Mouse (Mus musculus) effector memory CD4-positive, alpha-beta T cell, adult 7 months (primary cell): ENCODE data around the gene Serpine1. TPM values are rescaled to one million over a fixed set of nuclear protein-coding genes. Genes with fewer than 3 reads are reported as not detected.

Experiments used
- polyA plus RNA-seq: library from polyadenylated mRNA; unstranded; fragments of 100-300 nt; shearing (Covaris generic); gene quantifications from one replicate; pipeline ENCODE4 v1.2.1, GENCODE M21; 2017

Serpine1 gene
- polyA plus RNA-seq = not detected

DNA sequence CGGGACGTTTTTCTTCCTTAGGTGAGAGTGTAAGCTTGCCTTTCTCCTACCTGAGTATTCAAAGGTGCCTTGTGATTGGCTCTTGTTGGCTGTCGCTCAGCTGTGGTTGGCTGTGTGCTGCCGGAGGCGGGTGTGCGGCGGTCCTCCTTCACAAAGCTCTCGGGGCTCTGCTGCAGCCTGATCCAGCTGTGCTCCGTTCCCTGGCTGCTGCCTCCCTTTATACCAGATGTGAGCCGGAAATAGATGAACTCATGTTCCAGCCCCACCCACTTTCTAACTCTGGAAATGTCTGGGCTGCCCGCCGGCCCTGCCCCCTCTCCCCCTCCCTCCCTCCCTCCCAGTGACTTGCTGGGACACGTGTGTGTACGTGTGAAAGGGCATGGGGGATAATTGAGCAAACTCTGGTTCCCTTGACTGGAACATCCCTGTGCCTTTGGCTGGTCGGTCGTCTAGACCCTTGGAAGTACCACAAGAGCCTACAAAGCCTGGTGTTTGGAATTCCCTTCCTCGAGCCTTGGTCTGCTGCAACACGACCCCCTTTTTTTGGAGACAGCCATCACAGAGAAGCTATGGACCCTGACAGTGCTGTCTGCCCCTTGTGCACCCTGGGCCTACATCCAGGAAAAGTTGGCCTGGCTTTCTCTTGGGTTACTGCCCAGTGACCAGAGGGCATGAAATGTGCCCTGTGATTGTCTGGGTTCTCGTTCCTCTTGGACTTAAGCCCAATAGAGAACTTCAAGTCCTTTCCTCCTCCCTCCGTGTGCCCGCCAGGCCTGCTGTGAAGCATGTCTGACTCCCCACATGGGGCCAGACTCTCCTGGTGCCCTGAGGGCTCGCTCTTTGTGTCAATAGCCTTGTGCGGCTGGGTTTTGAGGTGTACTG, at the start of gene Serpine1:
TSS of gene Serpine1 (minus strand) at position 190 of the 882 bp plus-strand sequence.

DNA sequence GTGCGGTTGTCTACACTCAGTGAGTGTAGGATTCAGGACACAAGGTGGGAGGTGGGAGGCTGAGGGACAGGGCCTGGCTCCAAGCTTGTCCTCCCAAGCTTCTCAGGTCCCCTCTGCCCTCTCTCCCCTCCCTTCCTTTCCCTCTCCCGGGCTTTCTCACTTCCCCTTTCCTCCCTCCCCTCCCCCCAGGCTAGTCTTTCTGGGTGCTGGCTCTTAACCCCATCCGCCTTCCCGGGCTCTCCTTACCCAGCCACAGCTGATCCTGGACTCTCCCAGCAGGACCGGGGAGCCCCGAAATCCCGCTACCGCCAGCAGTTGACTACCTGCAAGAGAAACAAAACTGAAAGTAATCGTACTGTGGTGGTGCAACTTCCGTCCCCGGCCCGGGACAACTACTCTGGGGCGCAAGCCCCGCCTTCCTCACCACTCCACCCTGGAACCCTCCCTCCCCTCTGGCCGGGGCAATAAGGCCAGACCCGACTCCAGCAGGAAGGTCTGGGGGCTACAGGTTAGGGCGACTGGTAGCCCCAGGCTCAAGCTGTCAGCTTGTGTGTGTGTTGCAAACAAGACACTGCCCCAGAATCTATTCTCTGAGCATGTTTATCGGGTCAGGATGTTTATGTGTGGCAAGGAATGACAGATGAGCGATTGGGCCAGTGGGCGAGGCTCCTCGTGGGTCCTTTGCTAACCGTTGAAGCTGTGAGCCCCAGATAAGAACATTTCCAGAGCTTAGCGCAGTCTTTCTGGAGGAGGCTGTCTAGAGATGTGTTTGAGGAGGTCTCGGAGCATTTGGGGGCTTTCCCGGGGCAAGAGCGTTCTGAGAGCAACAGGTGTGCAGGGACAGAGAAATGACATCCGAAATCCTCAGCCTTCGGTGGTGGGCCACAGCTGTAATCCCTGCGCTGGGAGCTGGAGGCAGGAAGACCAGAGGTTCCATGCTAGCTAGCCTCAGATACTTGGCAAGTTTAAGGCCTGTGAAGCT, 44.1 kb upstream of the Serpine1 start, which contains the start of gene Trim56:
TSS of gene Trim56 (minus strand) at position 344 of the 982 bp plus-strand sequence.

DNA sequence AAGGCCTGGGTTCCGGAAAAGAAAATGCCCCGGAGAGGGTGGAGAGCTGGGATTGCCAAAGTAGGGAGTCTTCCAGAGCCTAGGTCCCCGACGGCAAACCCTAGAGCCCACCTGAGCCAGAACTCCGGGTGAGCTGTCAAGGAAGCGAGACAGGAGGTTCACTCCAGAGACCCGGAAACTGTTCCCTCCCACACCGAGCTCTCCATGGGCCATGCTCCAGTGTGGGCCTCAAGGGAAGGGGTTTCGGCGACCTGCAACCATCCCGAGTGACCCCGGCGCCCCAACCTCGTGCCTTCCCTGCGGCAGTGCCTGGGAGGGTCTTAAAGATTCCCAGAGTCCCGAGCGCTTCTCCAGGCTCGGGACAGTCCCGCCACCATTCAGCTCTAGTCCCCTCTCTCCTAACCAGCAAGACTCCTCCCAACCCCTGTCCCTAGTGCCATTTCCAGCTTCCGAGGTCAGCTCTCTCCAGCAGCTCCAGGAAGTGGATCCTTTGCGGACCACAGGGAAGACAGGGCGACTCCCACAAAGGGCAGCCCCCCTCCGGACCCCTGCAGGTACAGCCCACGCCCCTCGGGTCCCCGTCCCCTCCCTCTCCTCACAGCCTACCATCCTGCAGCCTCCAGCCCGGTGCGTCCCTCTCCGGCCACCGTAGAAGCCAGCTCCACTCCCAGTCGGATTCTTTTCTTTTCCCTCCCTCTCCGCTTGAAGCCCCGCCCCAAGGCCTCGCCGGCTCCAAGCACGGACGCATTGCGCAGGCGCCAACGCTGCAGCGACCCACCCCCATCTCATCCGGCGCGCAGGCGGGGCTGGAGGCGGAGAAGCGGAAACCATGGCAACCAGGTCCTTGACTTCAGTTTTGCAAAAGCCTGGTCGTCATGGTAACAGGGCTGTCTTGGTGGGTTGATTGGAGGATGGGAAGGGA, 26.4 kb downstream of the Serpine1 start, which contains the start of gene Ap1s1:
TSS of gene Ap1s1 (minus strand) at position 734 of the 922 bp plus-strand sequence.

DNA sequence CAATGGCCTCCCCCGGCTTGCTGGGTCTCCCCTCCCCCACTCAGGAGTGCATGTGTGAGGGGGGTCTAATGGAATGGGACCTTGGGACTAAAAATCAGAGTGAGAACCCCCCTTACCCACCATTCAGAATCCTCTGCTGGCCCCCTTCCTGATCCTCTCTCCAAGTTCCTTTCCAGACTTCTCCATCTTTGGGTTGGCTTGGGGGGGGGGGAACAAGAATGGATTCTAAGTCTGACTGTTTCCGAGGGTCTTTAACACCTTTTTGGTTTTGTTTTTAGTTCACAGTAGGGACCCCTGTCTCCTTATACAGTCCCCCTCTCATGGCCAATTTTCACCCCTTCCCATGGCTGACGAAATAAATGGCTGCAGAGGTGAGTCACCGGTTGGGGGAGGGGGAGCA, 46.0 kb downstream of the Serpine1 start, which contains the start of gene Vgf:
TSS of gene Vgf (plus strand) at position 301 of the 400 bp plus-strand sequence.

Other genes with a start within 250 kb of the Serpine1 start
- gene Col26a1, start 189.1 kb downstream of the Serpine1 start, polyA plus RNA-seq = 1.1 TPM
- gene Ift22, start 164.1 kb downstream of the Serpine1 start, polyA plus RNA-seq = 5.8 TPM
- 156 TPM for gene Fis1, start 119.0 kb downstream of the Serpine1 start, polyA plus RNA-seq
- 0.40 TPM for gene Cldn15, start 105.7 kb downstream of the Serpine1 start, polyA plus RNA-seq
- 6.2 TPM for gene Plod3, start 85.2 kb downstream of the Serpine1 start, polyA plus RNA-seq
- gene Znhit1, start 84.2 kb downstream of the Serpine1 start, polyA plus RNA-seq = 29.4 TPM
- not detected for gene Vgf, start 45.9 kb downstream of the Serpine1 start, polyA plus RNA-seq
- gene Ap1s1, start 26.1 kb downstream of the Serpine1 start, polyA plus RNA-seq = 44.9 TPM
- 6.6 TPM for gene Trim56, start 43.9 kb upstream of the Serpine1 start, polyA plus RNA-seq
- not detected for gene Muc3, start 77.1 kb upstream of the Serpine1 start, polyA plus RNA-seq
- gene Muc3a, start 140.1 kb upstream of the Serpine1 start, polyA plus RNA-seq = not detected
- gene Ache, start 215.3 kb upstream of the Serpine1 start, polyA plus RNA-seq = not detected
- gene Ufsp1, start 222.4 kb upstream of the Serpine1 start, polyA plus RNA-seq = not detected
- gene Srrt, start 235.4 kb upstream of the Serpine1 start, polyA plus RNA-seq = 81.7 TPM
- gene Trip6, start 242.1 kb upstream of the Serpine1 start, polyA plus RNA-seq = 2.7 TPM